16 mouse cellular contexts compared by ENCODE assay signal in genomic region chr7:138843421-138843820, GRCm38 (mm10). TPM values are rescaled to one million over a fixed set of nuclear protein-coding genes. Genes with fewer than 3 reads are reported as not detected.
DNase-seq lines count a peak whose midpoint lies in the region; ATAC-seq lines count a peak whose summit lies in the region.
"Had no signal": no experiment of that assay in that cellular context is flagged by ENCODE, and none has a peak within 500 bp of the region (broad histone marks: within the 10 kb centered on the region; RNA-seq: fewer than 3 reads in every experiment).

No protein-coding gene starts in this region.

- peak overlapping the region; percentile 97 for H3K4me2 ChIP-seq in forebrain, embryonic 13.5 days
- no peak overlapping the region for H3K4me2 ChIP-seq in limb, embryonic 13.5 days (replicated peaks)
- peak overlapping the region; percentile 81 for H3K4me2 ChIP-seq in hindbrain, embryonic 16.5 days (ENCODE audit: low read length)
- H3K4me2 ChIP-seq in neural tube, embryonic 15.5 days, result peak overlapping the region; percentile 83
- H3K4me2 ChIP-seq: embryonic facial prominence, embryonic 15.5 days; heart, embryonic 15.5 days; limb, embryonic 15.5 days had no signal

- H3K4me1 ChIP-seq in forebrain, embryonic 13.5 days, result peaks cover 45% of the 10 kb centered on the region
- peaks cover 42% of the 10 kb centered on the region for H3K4me1 ChIP-seq in forebrain, embryonic 10.5 days
- peaks cover 39% of the 10 kb centered on the region for H3K4me1 ChIP-seq in limb, embryonic 13.5 days
- H3K4me1 ChIP-seq in limb, embryonic 10.5 days, result peaks cover 42% of the 10 kb centered on the region
- H3K4me1 ChIP-seq in hindbrain, embryonic 16.5 days (ENCODE audit: control insufficient read depth, insufficient read depth, low read depth, low read length), result peaks cover 43% of the 10 kb centered on the region
- H3K4me1 ChIP-seq in neural tube, embryonic 15.5 days, result peaks cover 63% of the 10 kb centered on the region

- H3K36me3 ChIP-seq in forebrain, embryonic 13.5 days (ENCODE audit: poor library complexity, severe bottlenecking), result 0 out of 2 replicates have a peak, but pooled peaks cover 2% of the 10 kb centered on the region
- peaks cover 5% of the 10 kb centered on the region for H3K36me3 ChIP-seq in forebrain, embryonic 10.5 days (replicated peaks)
- peaks cover 4% of the 10 kb centered on the region; the same call in 1 of the 2 replicates for H3K36me3 ChIP-seq in limb, embryonic 13.5 days
- peaks cover 5% of the 10 kb centered on the region for H3K36me3 ChIP-seq in limb, embryonic 10.5 days
- no peaks in the 10 kb centered on the region for H3K36me3 ChIP-seq in hindbrain, embryonic 16.5 days (ENCODE audit: control insufficient read depth, insufficient read depth, low read length)
- 0 out of 2 replicates have a peak, but pooled peaks cover 1% of the 10 kb centered on the region for H3K36me3 ChIP-seq in neural tube, embryonic 15.5 days
- H3K36me3 ChIP-seq: embryonic facial prominence, embryonic 15.5 days; heart, embryonic 15.5 days; limb, embryonic 15.5 days had no signal

- H3K27ac ChIP-seq in forebrain, embryonic 13.5 days, result no peak overlapping the region
- no peak overlapping the region for H3K27ac ChIP-seq in forebrain, embryonic 10.5 days
- no peak overlapping the region for H3K27ac ChIP-seq in limb, embryonic 13.5 days
- no peak overlapping the region for H3K27ac ChIP-seq in limb, embryonic 10.5 days
- no peak overlapping the region for H3K27ac ChIP-seq in hindbrain, embryonic 16.5 days (ENCODE audit: low read depth, low read length)
- H3K27ac ChIP-seq in neural tube, embryonic 15.5 days (replicated peaks), result no peak overlapping the region
- H3K27ac ChIP-seq: embryonic facial prominence, embryonic 15.5 days; heart, embryonic 15.5 days; limb, embryonic 15.5 days had no signal

- DNase-seq in forebrain, embryonic 10.5 days (ENCODE audit: extremely low spot score, low spot score), result no peak
- DNase-seq in limb, embryonic 10.5 days (ENCODE audit: low spot score), result no peak
- no peak for DNase-seq in frontal cortex, postnatal 14 days (ENCODE audit: low spot score in 2 of 2)
- DNase-seq: B cell, adult 2 months; cerebellum, adult 18-20 months; kidney, adult 9 months; lung, adult 18-20 months; lung, postnatal 36 days; right cerebral cortex, adult 18-20 months had no signal

- no peaks in the 10 kb centered on the region for H3K9me3 ChIP-seq in forebrain, embryonic 13.5 days (replicated peaks)
- no peaks in the 10 kb centered on the region for H3K9me3 ChIP-seq in forebrain, embryonic 10.5 days
- H3K9me3 ChIP-seq in limb, embryonic 13.5 days, result no peaks in the 10 kb centered on the region
- no peaks in the 10 kb centered on the region for H3K9me3 ChIP-seq in limb, embryonic 10.5 days (replicated peaks)
- no peaks in the 10 kb centered on the region for H3K9me3 ChIP-seq in hindbrain, embryonic 16.5 days (ENCODE audit: control insufficient read depth, low read length)
- no peaks in the 10 kb centered on the region for H3K9me3 ChIP-seq in neural tube, embryonic 15.5 days (replicated peaks)
- H3K9me3 ChIP-seq: embryonic facial prominence, embryonic 15.5 days; heart, embryonic 15.5 days; limb, embryonic 15.5 days had no signal

- WGBS in forebrain, embryonic 13.5 days, result 92% methylated on average over 4 of the region's 4 CpGs
- WGBS in forebrain, embryonic 10.5 days, result 93% methylated on average over 4 of the region's 4 CpGs
- 89% methylated on average over 4 of the region's 4 CpGs for WGBS in limb, embryonic 13.5 days
- WGBS in limb, embryonic 10.5 days, result 94% methylated on average over 4 of the region's 4 CpGs
- 93% methylated on average over 4 of the region's 4 CpGs for WGBS in hindbrain, embryonic 16.5 days
- WGBS in neural tube, embryonic 15.5 days, result 91% methylated on average over 4 of the region's 4 CpGs

- no peak overlapping the region for H3K4me3 ChIP-seq in forebrain, embryonic 13.5 days
- no peak overlapping the region for H3K4me3 ChIP-seq in forebrain, embryonic 10.5 days
- no peak overlapping the region for H3K4me3 ChIP-seq in limb, embryonic 13.5 days
- no peak overlapping the region for H3K4me3 ChIP-seq in limb, embryonic 10.5 days
- no peak overlapping the region for H3K4me3 ChIP-seq in hindbrain, embryonic 16.5 days (ENCODE audit: low read length)
- no peak overlapping the region for H3K4me3 ChIP-seq in neural tube, embryonic 15.5 days (replicated peaks)
- H3K4me3 ChIP-seq: embryonic facial prominence, embryonic 15.5 days; heart, embryonic 15.5 days; limb, embryonic 15.5 days had no signal

- no peak for ATAC-seq in forebrain, embryonic 13.5 days
- no peak for ATAC-seq in limb, embryonic 13.5 days (ENCODE audit: low FRiP score, low read depth)
- ATAC-seq in hindbrain, embryonic 16.5 days, result no peak
- ATAC-seq in neural tube, embryonic 15.5 days (ENCODE audit: low FRiP score), result no peak

- 0 out of 2 replicates have a peak overlapping the region, but pooled peaks have one; percentile 5 for H3K9ac ChIP-seq in forebrain, embryonic 13.5 days
- 0 out of 2 replicates have a peak overlapping the region, but pooled peaks have one; percentile 1 for H3K9ac ChIP-seq in limb, embryonic 13.5 days
- no peak overlapping the region for H3K9ac ChIP-seq in hindbrain, embryonic 16.5 days (ENCODE audit: low read depth, low read length)
- no peak overlapping the region for H3K9ac ChIP-seq in neural tube, embryonic 15.5 days (replicated peaks)
- H3K9ac ChIP-seq: embryonic facial prominence, embryonic 15.5 days; heart, embryonic 15.5 days; limb, embryonic 15.5 days had no signal

- H3K27me3 ChIP-seq in forebrain, embryonic 13.5 days, result no peaks in the 10 kb centered on the region
- H3K27me3 ChIP-seq in forebrain, embryonic 10.5 days (ENCODE audit: poor library complexity, severe bottlenecking), result no peaks in the 10 kb centered on the region
- H3K27me3 ChIP-seq in limb, embryonic 13.5 days, result no peaks in the 10 kb centered on the region
- no peaks in the 10 kb centered on the region for H3K27me3 ChIP-seq in limb, embryonic 10.5 days (ENCODE audit: low read depth, poor library complexity, severe bottlenecking)
- no peaks in the 10 kb centered on the region for H3K27me3 ChIP-seq in hindbrain, embryonic 16.5 days (replicated peaks; ENCODE audit: control insufficient read depth, insufficient read depth, low read length)
- no peaks in the 10 kb centered on the region for H3K27me3 ChIP-seq in neural tube, embryonic 15.5 days (replicated peaks)
- H3K27me3 ChIP-seq: embryonic facial prominence, embryonic 15.5 days; heart, embryonic 15.5 days; limb, embryonic 15.5 days had no signal

RNA-seq across cellular contexts. Expression of gene Ppp2r2d, which starts 2.5 kb away (rescaled TPM):
- polyA plus RNA-seq in forebrain, embryonic 13.5 days (2015; fragmentation: Nextera tagmentation; extraction: Ambion mirVana), result 45.1 and 49.7 TPM in 2 replicates
- polyA plus RNA-seq in forebrain, embryonic 10.5 days (2016; fragmentation: Nextera tagmentation; extraction: Ambion mirVana), result 44.4 and 47.0 TPM in 2 replicates
- 39.7 and 48.1 TPM in 2 replicates for polyA plus RNA-seq in limb, embryonic 13.5 days (2015; fragmentation: Nextera tagmentation; extraction: Ambion mirVana)
- polyA plus RNA-seq in limb, embryonic 10.5 days (2016; fragmentation: Nextera tagmentation; extraction: Ambion mirVana), result 50.9 and 51.9 TPM in 2 replicates
- polyA plus RNA-seq in hindbrain, embryonic 16.5 days (2015; fragmentation: Nextera tagmentation; extraction: Ambion mirVana), result 38.0 and 75.2 TPM in 2 replicates
- polyA plus RNA-seq in neural tube, embryonic 15.5 days (2015; fragmentation: Nextera tagmentation; extraction: Ambion mirVana), result 80.1 and 88.2 TPM in 2 replicates

RNA-seq across cellular contexts. Expression of gene Mapk1ip1, which starts 2.7 kb away (rescaled TPM):
- 22.0 and 24.4 TPM in 2 replicates for polyA plus RNA-seq in forebrain, embryonic 13.5 days (2015; fragmentation: Nextera tagmentation; extraction: Ambion mirVana)
- polyA plus RNA-seq in forebrain, embryonic 10.5 days (2016; fragmentation: Nextera tagmentation; extraction: Ambion mirVana), result 9.8 and 11.3 TPM in 2 replicates
- 14.3 TPM in 2 replicates for polyA plus RNA-seq in limb, embryonic 13.5 days (2015; fragmentation: Nextera tagmentation; extraction: Ambion mirVana)
- 8.0 and 9.4 TPM in 2 replicates for polyA plus RNA-seq in limb, embryonic 10.5 days (2016; fragmentation: Nextera tagmentation; extraction: Ambion mirVana)
- polyA plus RNA-seq in hindbrain, embryonic 16.5 days (2015; fragmentation: Nextera tagmentation; extraction: Ambion mirVana), result 36.6 and 37.4 TPM in 2 replicates
- polyA plus RNA-seq in neural tube, embryonic 15.5 days (2015; fragmentation: Nextera tagmentation; extraction: Ambion mirVana), result 31.5 and 38.2 TPM in 2 replicates

Comparison
In these comparisons a context has a peak if more than half of its experiments do, and no peak if none do; other contexts are left out.
1. H3K9ac ChIP-seq: peak in forebrain, embryonic 13.5 days (single experiment) and limb, embryonic 13.5 days (single experiment); none in hindbrain, embryonic 16.5 days (single experiment) and neural tube, embryonic 15.5 days (single experiment).